Mouse (Mus musculus) layer of hippocampus, adult 2 months (tissue): ENCODE results near the gene Hyal2. TPM values are rescaled to one million over a fixed set of nuclear protein-coding genes. Genes with fewer than 3 reads are reported as not detected.

ENCODE experiments used
- DNase-seq, 2 experiments: peaks; one replicate each; pipeline ENCODE4 v3.0.0; 2022; ENCODE audit warnings: low spot score in 2 of 2
- H3K27ac ChIP-seq: fragments of 200-600 bp; 2 replicates; pipeline ENCODE4 v1.8.1; 2022
- H3K4me3 ChIP-seq: fragments of 200-600 bp; 2 replicates; pipeline ENCODE4 v1.8.1; 2022; ENCODE audit warnings: mild to moderate bottlenecking
- CTCF ChIP-seq: fragments of 200-600 bp; conservative IDR thresholded peaks from 2 replicates; pipeline ENCODE4 v1.8.1; 2022; ENCODE audit warnings: antibody characterized with exemption, mild to moderate bottlenecking, moderate library complexity
- total RNA-seq, 2 experiments: library from RNA; stranded (reverse); gene quantifications; 2 replicates each; pipeline ENCODE4 v1.2.3; 2021

Hyal2 gene
- total RNA-seq, 2 experiments from 2014 or later: 11.5 to 16.9 TPM

DNA sequence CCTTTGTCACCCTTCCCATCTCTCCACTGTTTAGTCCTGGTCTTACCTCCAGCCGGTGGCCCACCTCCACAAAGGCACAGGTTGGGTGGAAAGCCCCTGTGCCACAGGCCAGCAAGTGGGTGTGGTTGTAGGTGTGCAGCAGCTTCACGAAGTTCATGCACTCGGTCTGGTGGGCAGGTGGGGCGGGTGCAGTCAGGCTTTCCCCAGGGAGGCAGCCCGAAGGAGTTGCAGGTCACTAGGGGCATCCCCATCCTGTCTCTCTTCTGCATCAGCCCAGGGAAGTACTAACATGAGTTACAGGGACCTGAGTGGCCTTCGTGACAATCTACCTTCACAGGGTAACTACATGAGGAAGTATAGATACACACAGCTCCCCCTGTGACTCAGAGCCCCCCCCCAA, 35.5 kb downstream of the Hyal2 start:
- TF ChIP-seq CTCF: no peak
- DNase-seq: no peak
- Histone ChIP-seq H3K4me3 (no peak overlapping the region), H3K27ac (no peak overlapping the region)

DNA sequence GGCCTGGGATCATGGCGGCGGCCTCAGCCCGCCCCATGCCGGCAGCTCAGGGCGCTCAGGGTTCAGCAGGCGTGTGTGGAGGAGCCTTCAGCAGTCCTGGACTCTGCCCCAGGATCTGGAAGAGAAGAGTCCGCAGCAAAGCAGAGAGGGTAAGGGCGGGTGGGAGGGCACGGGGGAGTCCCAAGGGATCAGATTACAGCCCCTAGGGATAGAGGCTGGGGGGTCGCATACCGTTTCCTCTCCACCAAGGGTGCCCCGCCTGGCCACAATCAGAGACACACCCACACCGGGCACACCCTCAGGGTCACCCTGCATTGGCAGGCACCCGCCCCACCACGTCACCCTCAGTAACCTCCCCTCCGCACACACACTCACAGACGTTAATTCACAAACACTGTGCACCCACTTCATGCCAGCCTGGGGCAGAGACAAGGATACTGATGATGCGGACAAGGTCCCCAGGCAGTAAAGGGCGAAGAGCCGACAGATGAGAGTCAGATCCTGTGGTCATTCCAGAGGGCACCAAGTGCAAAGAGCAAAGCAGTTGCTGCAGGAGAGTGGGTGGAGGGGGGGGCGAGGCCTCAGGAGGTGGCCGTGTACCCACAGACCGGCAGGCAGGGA, 37.4 kb downstream of the Hyal2 start:
- no peak for DNase-seq
- Histone ChIP-seq H3K27ac (no peak overlapping the region), H3K4me3 (no peak overlapping the region)
- TF ChIP-seq CTCF: no peak

DNA sequence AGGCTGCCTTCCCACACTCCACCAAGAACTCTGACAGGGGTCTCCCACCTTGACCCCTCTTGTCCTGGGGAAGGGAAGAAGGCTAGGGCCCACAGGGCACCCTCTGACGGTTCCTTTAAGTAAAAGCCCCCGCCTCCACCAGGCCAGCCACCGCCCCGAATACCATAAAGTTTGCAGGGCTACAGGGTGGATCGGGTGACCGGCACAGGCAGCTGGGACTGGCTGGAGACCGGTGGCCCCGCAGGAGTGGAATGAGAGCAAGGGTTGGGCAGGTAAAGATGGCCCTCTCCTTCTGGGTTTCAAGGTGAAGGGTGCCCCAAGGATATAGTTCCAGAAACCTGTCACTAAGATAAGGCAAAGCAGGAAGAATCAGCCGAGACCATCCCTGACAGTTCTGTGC, 38.8 kb downstream of the Hyal2 start:
- Histone ChIP-seq H3K27ac (no peak overlapping the region), H3K4me3 (no peak overlapping the region)
- TF ChIP-seq CTCF: no peak
- DNase-seq: no peak

DNA sequence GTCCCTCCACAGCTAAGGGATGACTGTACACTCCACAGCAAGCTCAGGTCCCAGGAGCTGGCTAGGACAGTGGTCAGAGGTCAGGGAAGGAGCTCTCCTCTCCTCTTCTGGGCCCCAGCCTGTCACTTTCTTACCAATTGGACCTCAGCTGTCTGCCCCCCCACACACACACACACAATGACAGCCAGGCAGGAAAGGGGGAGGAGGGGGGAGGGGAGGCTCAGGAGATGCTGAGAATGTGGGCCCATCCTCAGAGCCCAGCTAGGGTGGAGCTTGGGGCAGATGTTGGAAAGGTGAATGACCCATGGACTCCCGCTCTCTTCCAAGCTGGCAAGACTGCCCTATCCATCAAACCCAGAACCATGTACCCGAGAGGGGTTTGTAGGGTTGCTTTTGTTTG, 39.3 kb downstream of the Hyal2 start:
- H3K4me3 ChIP-seq: no peak overlapping the region
- DNase-seq: no peak
- no peak overlapping the region for H3K27ac ChIP-seq
- TF ChIP-seq CTCF: no peak

DNA sequence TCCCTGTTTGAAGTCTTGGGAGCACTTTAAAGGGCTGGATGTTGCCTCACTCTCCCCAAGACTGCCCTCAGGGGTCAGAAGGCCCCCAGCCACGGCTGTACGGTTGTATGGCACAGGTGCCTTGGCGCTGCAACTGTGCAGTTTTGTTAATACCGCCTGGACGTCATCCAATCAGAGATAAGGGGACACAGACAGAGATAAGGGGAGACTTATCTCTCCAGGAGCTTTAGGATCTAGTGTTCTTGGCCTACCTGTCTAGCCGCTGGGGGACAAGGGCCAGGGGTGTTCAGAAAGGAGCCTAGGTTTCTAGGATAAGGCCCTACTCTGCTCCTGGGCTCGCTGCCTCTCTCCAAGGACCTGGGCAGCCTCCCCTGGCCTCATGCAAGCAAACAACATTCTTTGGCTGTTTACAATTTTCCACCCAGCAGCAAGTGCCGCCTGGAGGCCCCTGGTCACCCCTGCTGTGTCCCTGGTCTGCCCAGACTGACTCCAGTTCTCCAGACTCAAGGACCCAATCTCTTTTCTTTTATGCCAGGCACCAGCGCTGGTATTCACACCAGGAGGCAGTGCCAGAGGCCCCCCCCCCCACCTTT, 40.0 kb downstream of the Hyal2 start:
- H3K4me3 ChIP-seq: no peak overlapping the region
- TF ChIP-seq CTCF: no peak
- H3K27ac ChIP-seq: peak overlapping the region; percentile 36; the same call in 1 of the 2 replicates
- no peak for DNase-seq

DNA sequence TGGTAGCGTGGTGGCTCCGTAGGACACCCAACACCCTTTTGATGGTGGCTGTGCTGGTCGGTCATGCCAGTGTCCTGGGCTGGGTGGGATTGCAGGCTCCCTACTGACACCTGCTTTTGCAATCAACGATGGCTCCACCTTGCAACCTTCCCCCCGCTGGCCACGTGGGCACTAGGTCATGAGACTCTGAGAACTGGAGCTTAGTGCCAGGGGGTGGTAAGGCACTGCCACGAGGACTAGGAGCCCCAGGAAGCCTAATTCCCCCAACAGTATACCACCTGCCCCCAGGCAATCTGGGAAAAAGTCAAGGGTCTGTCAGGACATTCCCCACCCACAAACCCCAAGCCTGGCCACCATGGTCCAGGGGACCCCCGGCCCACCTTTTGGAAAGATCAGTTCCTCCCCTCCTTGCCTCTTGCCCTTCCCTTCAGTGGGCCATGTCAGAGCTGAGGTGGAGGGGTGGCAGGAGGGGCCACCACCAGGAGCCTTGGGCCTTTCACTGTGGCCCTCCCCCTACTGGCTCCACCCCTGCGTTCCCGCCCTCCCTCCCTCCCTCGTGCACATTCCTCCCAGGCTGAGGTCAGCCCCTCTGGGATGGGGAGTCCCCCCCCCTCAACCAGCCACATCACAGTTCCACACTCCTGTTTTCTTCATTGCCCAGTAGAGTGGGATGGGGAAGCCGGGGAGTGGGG, 41.1 kb downstream of the Hyal2 start, which contains the start of gene Sema3b:
Gene Sema3b (minus strand): TSS at position 489 of the 692 bp plus-strand sequence.
- no peak within 1 kb of the TSS for H3K27ac ChIP-seq
- DNase-seq: no peak
- no peak for TF ChIP-seq CTCF
- no peak within 1 kb of the TSS for H3K4me3 ChIP-seq

DNA sequence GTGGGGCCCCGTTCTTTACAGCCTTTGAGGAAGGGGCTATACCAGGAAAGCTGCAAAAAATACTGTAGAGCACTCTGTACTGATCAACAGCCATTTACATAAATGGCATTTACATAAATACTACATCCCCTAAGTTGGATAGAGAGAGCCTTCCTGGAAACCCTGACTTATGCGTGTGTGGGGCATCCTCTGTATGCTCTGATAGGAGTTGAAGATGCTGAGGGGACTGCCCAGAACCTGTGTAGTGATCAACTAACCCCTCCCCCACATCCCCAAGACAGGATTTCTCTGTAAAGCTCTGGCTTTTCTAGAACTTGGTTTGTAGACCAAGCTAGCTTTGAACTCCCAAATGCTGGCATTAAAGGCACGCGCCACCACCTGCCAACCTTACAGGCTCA, 41.7 kb downstream of the Hyal2 start:
- no peak for DNase-seq
- TF ChIP-seq CTCF: no peak

DNA sequence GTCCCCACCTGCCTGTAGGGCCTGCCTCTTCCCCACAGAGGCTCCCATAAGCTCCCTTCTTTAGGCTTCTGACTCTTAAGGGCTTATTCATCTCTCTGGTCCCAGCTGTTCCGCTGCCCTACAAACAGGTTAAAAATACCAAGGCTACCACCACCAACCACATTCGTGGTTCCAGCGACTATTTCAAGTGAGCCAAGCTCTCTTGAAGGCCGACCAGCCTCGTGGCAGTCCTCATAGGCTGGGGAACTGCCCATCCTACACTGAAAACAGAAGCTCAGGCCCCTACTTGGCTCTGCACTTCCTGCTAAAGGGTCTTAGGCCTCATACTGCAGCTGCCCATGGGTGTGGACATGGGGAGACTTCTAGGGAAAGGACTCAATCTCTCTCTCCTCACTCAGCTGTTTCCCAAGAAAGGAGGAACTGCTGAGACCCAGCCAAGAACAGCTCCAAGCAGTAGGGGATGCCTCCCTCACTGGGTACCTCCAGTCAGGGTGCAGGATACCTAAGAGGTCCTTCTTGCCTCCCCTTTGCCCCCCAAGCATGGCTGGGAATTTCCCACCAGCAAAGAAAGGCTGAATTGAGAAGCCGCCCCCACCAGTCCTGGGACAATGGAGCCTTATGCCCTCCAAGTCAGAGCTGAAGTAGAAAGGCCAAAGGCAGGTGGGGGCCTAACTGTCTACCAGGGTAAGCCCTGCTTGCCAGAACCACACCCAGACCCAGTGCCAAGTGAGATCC, 43.9 kb downstream of the Hyal2 start:
- Histone ChIP-seq H3K27ac (peak overlapping the region; percentile 98), H3K4me3 (peak overlapping the region; percentile 64)
- TF ChIP-seq CTCF: no peak
- no peak for DNase-seq

More for the DNA sequence above, 41.7 kb downstream of the Hyal2 start:
- Histone ChIP-seq H3K27ac (no peak overlapping the region), H3K4me3 (no peak overlapping the region)

DNA sequence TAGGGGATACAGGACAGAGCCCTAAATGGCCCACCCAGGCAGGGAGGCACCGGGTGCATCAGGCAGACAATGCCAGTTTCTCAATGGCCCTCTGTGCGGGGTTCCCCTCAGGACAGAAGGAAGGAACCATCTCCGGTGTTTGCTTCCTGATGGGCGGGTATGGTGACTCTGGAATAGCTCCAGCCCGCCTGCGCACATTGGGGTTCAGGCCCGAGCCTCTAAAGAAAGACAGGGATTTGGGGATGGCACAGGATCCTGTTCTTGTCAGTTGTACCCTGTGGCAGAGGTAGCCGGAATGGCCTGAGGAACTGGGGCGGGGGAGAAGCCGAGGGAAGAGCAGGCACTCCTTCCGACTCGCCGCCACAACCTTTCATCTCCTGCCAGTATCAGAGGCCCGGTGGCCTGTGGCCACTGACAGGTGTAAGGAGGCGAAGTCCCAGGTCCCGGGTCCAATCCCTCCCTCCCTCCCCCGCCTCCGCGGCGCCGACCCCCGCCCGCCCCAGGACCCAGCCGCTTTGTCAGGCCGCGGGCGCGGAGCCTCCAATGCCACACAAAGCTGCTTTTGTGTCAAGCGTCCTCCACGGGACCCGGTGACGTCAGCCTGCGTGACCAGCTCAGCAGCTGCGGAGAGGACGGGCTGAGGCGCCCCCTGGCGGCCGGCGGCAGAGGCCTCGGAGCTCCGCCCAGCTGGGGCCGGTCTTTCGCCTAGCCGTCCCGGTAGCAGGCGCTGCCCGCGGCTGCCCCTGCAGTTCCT, 44.6 kb downstream of the Hyal2 start:
- peak; percentile 83 for TF ChIP-seq CTCF
- Histone ChIP-seq H3K27ac (peak overlapping the region; percentile 98), H3K4me3 (peak overlapping the region; percentile 64)
- peak; percentile 97 to 100 for DNase-seq

DNA sequence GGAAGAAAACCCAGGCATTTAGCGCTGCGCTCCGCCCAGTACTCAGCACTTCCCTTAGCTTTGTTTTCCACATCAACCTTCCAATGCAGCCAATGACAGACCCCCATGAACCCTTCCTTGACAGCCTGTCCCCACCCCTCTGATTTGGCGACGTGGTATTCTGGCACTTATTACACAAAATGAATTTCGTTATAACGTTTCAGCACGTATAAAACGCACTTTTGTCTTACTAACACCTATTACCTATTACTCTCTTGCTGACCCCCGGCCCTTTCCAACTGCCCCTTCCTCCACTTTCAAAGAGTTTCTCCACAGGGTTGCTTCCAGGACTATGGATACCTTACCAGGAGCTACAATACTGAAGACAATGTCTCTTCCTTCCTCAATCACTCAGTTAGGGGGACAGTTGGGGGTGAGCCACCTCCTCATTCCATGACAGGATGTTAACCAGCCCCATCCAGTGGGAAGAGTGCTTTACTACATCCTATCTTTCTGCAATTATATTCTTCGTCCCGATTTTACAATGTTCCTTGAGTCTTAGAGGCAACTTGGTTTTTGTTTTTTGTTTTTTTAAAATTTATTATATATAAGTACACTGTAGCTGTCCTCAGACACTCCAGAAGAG, 45.3 kb downstream of the Hyal2 start:
- TF ChIP-seq CTCF: peak; percentile 25
- peak overlapping the region; percentile 64 for H3K4me3 ChIP-seq
- H3K27ac ChIP-seq: peak overlapping the region; percentile 98
- DNase-seq: no peak

DNA sequence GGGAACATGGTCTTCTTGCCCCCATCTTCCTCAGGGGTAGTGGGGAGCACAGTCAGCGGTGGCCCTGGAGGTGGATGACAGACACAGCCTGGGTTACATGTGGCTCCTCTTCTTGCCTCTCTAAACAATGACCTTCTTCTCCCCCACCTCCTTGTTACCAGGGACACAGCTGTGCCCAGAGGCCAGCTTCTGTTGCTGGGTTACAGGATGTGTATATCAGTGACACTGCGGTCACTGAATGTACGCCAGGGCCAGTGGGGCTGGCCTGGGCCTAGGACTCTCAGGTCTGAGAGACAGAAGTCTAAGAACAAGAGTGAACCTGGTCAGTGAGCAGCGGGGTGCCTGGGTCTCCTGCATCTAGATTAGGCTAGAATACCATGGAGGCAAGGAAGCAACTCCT, 47.3 kb downstream of the Hyal2 start:
- Histone ChIP-seq H3K4me3 (no peak overlapping the region), H3K27ac (no peak overlapping the region; the same call in 1 of the 2 replicates)
- TF ChIP-seq CTCF: no peak
- DNase-seq: no peak

DNA sequence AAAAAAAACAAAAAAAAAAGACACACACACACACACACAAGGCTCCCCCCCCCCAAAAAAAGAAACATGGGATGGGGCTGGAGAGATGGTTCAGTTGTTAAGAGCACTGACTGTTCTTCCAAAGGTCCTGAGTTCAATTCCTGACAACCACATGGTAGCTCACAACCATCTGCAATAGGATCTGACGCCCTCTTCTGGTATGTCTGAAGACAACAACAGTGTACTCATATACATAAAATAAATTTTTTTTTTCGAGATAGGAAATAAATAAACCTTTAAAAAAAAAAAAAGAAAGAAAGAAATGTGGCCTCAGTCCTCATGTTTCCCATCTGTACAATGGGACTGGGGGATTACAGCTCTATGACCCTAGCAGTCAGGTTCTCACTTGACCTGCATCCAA, 49.7 kb downstream of the Hyal2 start:
- peak; percentile 56 for TF ChIP-seq CTCF
- H3K4me3 ChIP-seq: no peak overlapping the region
- peak overlapping the region; percentile 67; the same call in 1 of the 2 replicates for H3K27ac ChIP-seq
- DNase-seq: no peak
